Mouse (Mus musculus) E14TG2a.4 (cell line): Measurements from ENCODE around the gene Samd10.

Experiments used
- H3K27me3 ChIP-seq: 2 replicates; pipeline ENCODE4 v1.6.1; 2014; ENCODE audit warnings: low read length, control low read depth; ENCODE audit not compliant: insufficient read depth
- H3K36me3 ChIP-seq: 2 replicates; pipeline ENCODE4 v1.6.1; 2014; ENCODE audit warnings: low read length, control low read depth; ENCODE audit not compliant: insufficient read depth
- H3K4me1 ChIP-seq: replicated peaks from 2 replicates; pipeline ENCODE4 v1.6.1; 2014; ENCODE audit warnings: low read depth, low read length, control low read depth
- H3K4me3 ChIP-seq: replicated peaks from 2 replicates; pipeline ENCODE4 v1.5.1; 2014; ENCODE audit warnings: mild to moderate bottlenecking, low read length
- H3K9me3 ChIP-seq: 2 replicates; pipeline ENCODE4 v1.6.1; 2014; ENCODE audit warnings: low read length, control low read depth
- CTCF ChIP-seq: conservative IDR thresholded peaks from 2 replicates; pipeline ENCODE4 v1.5.1; 2014; ENCODE audit warnings: low read length
- NANOG ChIP-seq: IDR thresholded peaks from 2 replicates; pipeline ENCODE4 v1.6.1; 2014; ENCODE audit warnings: borderline replicate concordance, low read length, mixed read lengths
- POU5F1 ChIP-seq: IDR thresholded peaks from 2 replicates; pipeline ENCODE4 v1.6.1; 2014; ENCODE audit warnings: low read length, borderline replicate concordance

Gene Samd10

GRCm38 (mm10) chr2:181576613-181577012 lies 22.4 kb downstream of the Samd10 start:
- H3K4me1 ChIP-seq: peaks cover 21% of the 10 kb centered on the region
- H3K9me3 ChIP-seq: no peaks in the 10 kb centered on the region
- peaks cover 4% of the 10 kb centered on the region; the same call in 1 of the 2 replicates for H3K27me3 ChIP-seq
- peaks cover 14% of the 10 kb centered on the region; the same call in 1 of the 2 replicates for H3K36me3 ChIP-seq
- TF ChIP-seq NANOG (no peak), CTCF (no peak), POU5F1 (no peak)
- no peak overlapping the region for H3K4me3 ChIP-seq

- Histone ChIP-seq H3K36me3 (peaks cover 14% of the 10 kb centered on the region; the same call in 1 of the 2 replicates), H3K9me3 (no peaks in the 10 kb centered on the region), H3K4me1 (peaks cover 20% of the 10 kb centered on the region), H3K4me3 (no peak overlapping the region), H3K27me3 (peaks cover 4% of the 10 kb centered on the region; the same call in 1 of the 2 replicates)
- no peak for TF ChIP-seq CTCF
- TF ChIP-seq NANOG: no peak
- TF ChIP-seq POU5F1: no peak
Observed at GRCm38 (mm10) chr2:181574921-181575545, 24.0 kb downstream of the Samd10 start.

DNA sequence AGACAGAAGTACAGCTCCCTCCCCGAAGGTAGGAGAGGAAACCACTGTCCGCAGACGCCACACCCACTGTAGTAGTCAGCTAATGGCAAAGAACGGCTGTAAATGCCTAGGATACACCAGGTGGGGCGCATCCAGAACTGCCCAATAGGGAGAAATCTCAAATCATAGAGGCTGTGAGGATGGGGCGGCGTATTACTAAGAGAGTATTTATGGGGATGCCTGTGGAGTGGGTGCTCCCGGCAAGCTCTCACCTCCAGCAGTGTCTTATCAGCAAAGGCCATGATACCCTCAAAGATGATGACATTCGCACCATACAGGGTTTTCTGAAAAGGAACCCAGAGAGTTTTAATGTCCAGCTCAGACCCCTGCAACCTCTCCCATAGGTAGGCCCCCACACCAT lies 25.1 kb downstream of the Samd10 start:
- Histone ChIP-seq H3K4me3 (no peak overlapping the region), H3K4me1 (peaks cover 14% of the 10 kb centered on the region; the same call in 1 of the 2 replicates), H3K27me3 (peaks cover 4% of the 10 kb centered on the region; the same call in 1 of the 2 replicates), H3K9me3 (no peaks in the 10 kb centered on the region), H3K36me3 (peaks cover 14% of the 10 kb centered on the region; the same call in 1 of the 2 replicates)
- TF ChIP-seq NANOG: no peak
- TF ChIP-seq POU5F1: no peak
- TF ChIP-seq CTCF: no peak

- Histone ChIP-seq H3K9me3 (no peaks in the 10 kb centered on the region), H3K4me1 (peaks cover 14% of the 10 kb centered on the region; the same call in 1 of the 2 replicates), H3K27me3 (peaks cover 4% of the 10 kb centered on the region; the same call in 1 of the 2 replicates), H3K4me3 (no peak overlapping the region), H3K36me3 (peaks cover 14% of the 10 kb centered on the region; the same call in 1 of the 2 replicates)
- no peak for TF ChIP-seq CTCF
- TF ChIP-seq POU5F1: no peak
- no peak for TF ChIP-seq NANOG
Observed at GRCm38 (mm10) chr2:181572921-181573920, 25.8 kb downstream of the Samd10 start.

GRCm38 (mm10) chr2:181571941-181572670 lies 26.9 kb downstream of the Samd10 start:
- Histone ChIP-seq H3K27me3 (peaks cover 4% of the 10 kb centered on the region; the same call in 1 of the 2 replicates), H3K9me3 (no peaks in the 10 kb centered on the region), H3K4me1 (peaks cover 14% of the 10 kb centered on the region; the same call in 1 of the 2 replicates), H3K36me3 (peaks cover 14% of the 10 kb centered on the region; the same call in 1 of the 2 replicates), H3K4me3 (no peak overlapping the region)
- TF ChIP-seq CTCF: no peak
- TF ChIP-seq NANOG: no peak
- TF ChIP-seq POU5F1: no peak

DNA sequence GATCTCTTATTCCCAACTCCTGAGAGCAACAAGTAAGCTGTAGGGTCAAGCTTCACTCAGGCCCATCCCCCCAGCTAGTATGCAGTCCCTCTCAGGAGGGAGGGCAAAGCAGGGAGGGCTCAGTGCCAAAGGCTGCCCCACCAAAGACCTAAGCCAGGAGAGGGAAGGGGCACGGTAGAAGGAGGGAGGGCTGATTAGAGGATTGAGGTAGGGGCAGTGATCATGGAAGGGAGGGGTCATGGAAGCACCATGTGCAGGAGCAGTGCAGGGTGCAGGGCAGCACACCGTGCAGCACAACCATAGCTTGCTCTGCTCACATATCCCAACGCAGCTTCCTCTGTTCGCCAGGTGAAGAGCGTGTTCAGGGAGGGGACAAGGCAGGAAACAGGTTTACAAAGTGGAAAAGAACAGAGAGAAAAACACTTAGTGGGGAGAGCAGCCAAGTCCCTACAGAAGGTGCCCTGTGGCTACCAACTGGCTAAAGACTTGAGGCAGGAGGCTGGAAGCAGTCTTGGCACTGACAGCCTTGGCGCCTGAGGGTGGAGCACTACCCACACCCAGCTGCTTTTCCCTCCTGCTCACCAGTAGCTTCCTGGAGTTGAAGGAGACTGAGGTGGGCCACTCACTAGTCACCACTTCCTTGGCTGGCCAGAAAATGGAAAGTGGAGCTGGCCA lies 28.0 kb downstream of the Samd10 start:
- TF ChIP-seq NANOG: no peak
- no peak for TF ChIP-seq POU5F1
- TF ChIP-seq CTCF: no peak
- no peak overlapping the region for H3K4me3 ChIP-seq
- H3K27me3 ChIP-seq: no peaks in the 10 kb centered on the region
- peaks cover 14% of the 10 kb centered on the region; the same call in 1 of the 2 replicates for H3K4me1 ChIP-seq
- H3K36me3 ChIP-seq: peaks cover 14% of the 10 kb centered on the region; the same call in 1 of the 2 replicates
- no peaks in the 10 kb centered on the region for H3K9me3 ChIP-seq

DNA sequence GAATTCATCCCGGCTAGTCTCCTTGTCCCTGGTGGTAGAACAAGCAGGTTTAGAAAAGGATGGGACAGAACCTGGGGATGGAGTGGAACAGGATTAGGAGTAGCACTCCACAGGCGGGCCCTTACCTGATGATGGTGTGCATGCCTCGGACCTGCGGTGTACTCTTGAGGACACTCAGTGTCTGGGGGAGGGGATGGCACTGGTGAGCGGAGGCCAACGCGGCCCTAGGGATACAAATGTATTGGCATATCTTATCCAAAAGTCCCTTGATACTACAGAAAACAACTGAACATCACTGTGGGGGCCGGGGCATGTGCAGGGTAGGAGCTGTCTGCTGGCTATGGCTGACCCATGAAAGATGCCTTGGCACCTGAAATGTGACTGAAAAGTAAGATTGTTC lies 28.6 kb downstream of the Samd10 start:
- peaks cover 14% of the 10 kb centered on the region; the same call in 1 of the 2 replicates for H3K4me1 ChIP-seq
- peaks cover 14% of the 10 kb centered on the region; the same call in 1 of the 2 replicates for H3K36me3 ChIP-seq
- no peaks in the 10 kb centered on the region for H3K27me3 ChIP-seq
- no peaks in the 10 kb centered on the region for H3K9me3 ChIP-seq
- 0 out of 2 replicates have a peak overlapping the region, but pooled peaks have one; percentile 1 for H3K4me3 ChIP-seq
- TF ChIP-seq POU5F1: no peak
- TF ChIP-seq NANOG: no peak
- TF ChIP-seq CTCF: no peak
